Comparison of ENCODE assay signal across 12 mouse cellular contexts in genomic region chr17:34660259-34660820, GRCm38 (mm10). TPM values are rescaled to one million over a fixed set of nuclear protein-coding genes. Genes with fewer than 3 reads are reported as not detected.
DNase-seq lines count a peak whose midpoint lies in the region; ATAC-seq and TF ChIP-seq lines count a peak whose summit lies in the region.
"Had no signal": no experiment of that assay in that cellular context is flagged by ENCODE, and none has a peak within 500 bp of the region (broad histone marks: within the 10 kb centered on the region; RNA-seq: fewer than 3 reads in every experiment).

No protein-coding gene starts in this region.

- H3K36me3 ChIP-seq in embryonic facial prominence, embryonic 11.5 days (replicated peaks; ENCODE audit: control insufficient read depth, insufficient read depth, low read depth, low read length): no peaks in the 10 kb centered on the region
- H3K36me3 ChIP-seq in embryonic facial prominence, embryonic 10.5 days (replicated peaks): peaks cover 4% of the 10 kb centered on the region
- no peaks in the 10 kb centered on the region for H3K36me3 ChIP-seq in lung, embryonic 15.5 days
- H3K36me3 ChIP-seq in heart, embryonic 16.5 days (ENCODE audit: control insufficient read depth, insufficient read depth): no peaks in the 10 kb centered on the region
- H3K36me3 ChIP-seq in small intestine, adult 2 months (ENCODE audit: control insufficient read depth, insufficient read depth, low read length): no peaks in the 10 kb centered on the region

- DNase-seq in embryonic facial prominence, embryonic 11.5 days (ENCODE audit: low spot score): no peak
- no peak for DNase-seq in embryonic facial prominence, embryonic 10.5 days (ENCODE audit: low spot score)
- DNase-seq in lung, adult 18-20 months: no peak
- DNase-seq in spleen, adult 12 weeks (ENCODE audit: low spot score): no peak
- DNase-seq in frontal cortex, postnatal 36 days (ENCODE audit: low spot score in 2 of 2): no peak
- DNase-seq: thymus, adult 2 months had no signal

- ATAC-seq in embryonic facial prominence, embryonic 11.5 days (replicated peaks; ENCODE audit: insufficient number of reproducible peaks, low FRiP score, low TSS enrichment, low read depth): peak; percentile 37; the same call in 1 of the 2 replicates
- no peak for ATAC-seq in lung, embryonic 15.5 days (ENCODE audit: borderline replicate concordance, extremely low read depth, low FRiP score, low TSS enrichment)
- ATAC-seq in heart, embryonic 16.5 days (replicated peaks; ENCODE audit: extremely low read depth, insufficient read depth, low FRiP score): no peak

- TF ChIP-seq POLR2A in small intestine, adult 2 months (IDR thresholded peaks at IDR 0.05; ENCODE audit: low read depth, low read length): peak; percentile 26; the same call in 1 of the 2 replicates

- no peak overlapping the region for H3K9ac ChIP-seq in embryonic facial prominence, embryonic 11.5 days (replicated peaks; ENCODE audit: low read length)
- H3K9ac ChIP-seq in lung, embryonic 15.5 days: no peak overlapping the region
- H3K9ac ChIP-seq in heart, embryonic 16.5 days (ENCODE audit: low read length): no peak overlapping the region

- no peak overlapping the region for H3K4me2 ChIP-seq in embryonic facial prominence, embryonic 11.5 days (ENCODE audit: low read depth, low read length)
- peak overlapping the region; percentile 53; the same call in 1 of the 2 replicates for H3K4me2 ChIP-seq in lung, embryonic 15.5 days
- peak overlapping the region; percentile 7; the same call in 1 of the 2 replicates for H3K4me2 ChIP-seq in heart, embryonic 16.5 days (ENCODE audit: low read depth, low read length)

- H3K4me3 ChIP-seq in embryonic facial prominence, embryonic 11.5 days (ENCODE audit: low read depth, low read length): no peak overlapping the region
- no peak overlapping the region for H3K4me3 ChIP-seq in embryonic facial prominence, embryonic 10.5 days
- 0 out of 2 replicates have a peak overlapping the region, but pooled peaks have one; percentile 21 for H3K4me3 ChIP-seq in lung, embryonic 15.5 days
- H3K4me3 ChIP-seq in heart, embryonic 16.5 days (ENCODE audit: low read length): peak overlapping the region; percentile 31
- H3K4me3 ChIP-seq in small intestine, adult 2 months (ENCODE audit: low read depth, low read length): peak overlapping the region; percentile 57

- TF ChIP-seq CTCF in small intestine, adult 2 months (IDR thresholded peaks at IDR 0.05; ENCODE audit: extremely low read depth, insufficient read length, insufficient replicate concordance, low read depth, low read length): no peak

- no peaks in the 10 kb centered on the region; the same call in 1 of the 2 replicates for H3K4me1 ChIP-seq in embryonic facial prominence, embryonic 11.5 days (ENCODE audit: control insufficient read depth, insufficient read depth, low read length)
- peaks cover 39% of the 10 kb centered on the region for H3K4me1 ChIP-seq in embryonic facial prominence, embryonic 10.5 days
- H3K4me1 ChIP-seq in lung, embryonic 15.5 days: peaks cover 25% of the 10 kb centered on the region
- peaks cover 19% of the 10 kb centered on the region for H3K4me1 ChIP-seq in heart, embryonic 16.5 days (ENCODE audit: control insufficient read depth, insufficient read depth, low read length)
- peaks cover 14% of the 10 kb centered on the region for H3K4me1 ChIP-seq in small intestine, adult 2 months (ENCODE audit: control insufficient read depth, insufficient read depth, insufficient read length, low read length)

- no peaks in the 10 kb centered on the region for H3K9me3 ChIP-seq in embryonic facial prominence, embryonic 11.5 days (replicated peaks; ENCODE audit: control insufficient read depth, low read length)
- H3K9me3 ChIP-seq in embryonic facial prominence, embryonic 10.5 days: no peaks in the 10 kb centered on the region
- H3K9me3 ChIP-seq in lung, embryonic 15.5 days: no peaks in the 10 kb centered on the region
- no peaks in the 10 kb centered on the region for H3K9me3 ChIP-seq in heart, embryonic 16.5 days (replicated peaks; ENCODE audit: control insufficient read depth, low read length)
- H3K9me3 ChIP-seq: G1E; hindbrain, embryonic 10.5 days had no signal

- no peak overlapping the region for H3K27ac ChIP-seq in embryonic facial prominence, embryonic 11.5 days (replicated peaks; ENCODE audit: low read depth, low read length)
- H3K27ac ChIP-seq in embryonic facial prominence, embryonic 10.5 days (replicated peaks): no peak overlapping the region
- no peak overlapping the region for H3K27ac ChIP-seq in lung, embryonic 15.5 days
- H3K27ac ChIP-seq in heart, embryonic 16.5 days (ENCODE audit: low read length): no peak overlapping the region
- peak overlapping the region; percentile 66 for H3K27ac ChIP-seq in small intestine, adult 2 months (ENCODE audit: insufficient read depth, low read depth, low read length)
- H3K27ac ChIP-seq: hindbrain, embryonic 10.5 days; macrophage had no signal

- H3K27me3 ChIP-seq in embryonic facial prominence, embryonic 11.5 days (ENCODE audit: control insufficient read depth, insufficient read depth, low read length): peaks cover 14% of the 10 kb centered on the region
- H3K27me3 ChIP-seq in embryonic facial prominence, embryonic 10.5 days (replicated peaks; ENCODE audit: low read depth, poor library complexity, severe bottlenecking): peaks cover 51% of the 10 kb centered on the region
- H3K27me3 ChIP-seq in lung, embryonic 15.5 days: peaks cover 46% of the 10 kb centered on the region
- H3K27me3 ChIP-seq in heart, embryonic 16.5 days (ENCODE audit: control insufficient read depth, insufficient read depth, low read length): 0 out of 2 replicates have a peak, but pooled peaks cover 3% of the 10 kb centered on the region
- H3K27me3 ChIP-seq in small intestine, adult 2 months (ENCODE audit: control insufficient read depth, insufficient read depth, low read length): peaks cover 6% of the 10 kb centered on the region; the same call in 1 of the 2 replicates

- 35% methylated on average over 9 of the region's 11 CpGs for WGBS in embryonic facial prominence, embryonic 11.5 days
- 44% methylated on average over 11 of the region's 11 CpGs for WGBS in embryonic facial prominence, embryonic 10.5 days
- WGBS in lung, embryonic 15.5 days: 28% methylated on average over 11 of the region's 11 CpGs
- 31% methylated on average over 11 of the region's 11 CpGs for WGBS in heart, embryonic 16.5 days
- 21% methylated on average over 11 of the region's 11 CpGs for WGBS in small intestine, adult 2 months

RNA-seq across cellular contexts. Expression of gene Tnxb, which starts 10.0 kb away (rescaled TPM):
- polyA plus RNA-seq in embryonic facial prominence, embryonic 11.5 days (2014; fragmentation: Nextera tagmentation; extraction: Ambion mirVana): not detected in 2 replicates
- 0.03 TPM in 1 of 2 replicates, not detected in the other for polyA plus RNA-seq in embryonic facial prominence, embryonic 10.5 days (2016; fragmentation: Nextera tagmentation; extraction: Ambion mirVana)
- 0.59 and 0.77 TPM in 2 replicates for polyA plus RNA-seq in lung, embryonic 15.5 days (2015; fragmentation: Nextera tagmentation; extraction: Ambion mirVana)
- 2.5 and 2.8 TPM in 2 replicates for polyA plus RNA-seq in heart, embryonic 16.5 days (2015; fragmentation: Nextera tagmentation; extraction: Ambion mirVana)
- polyA plus RNA-seq in small intestine, adult 2 months (2012; rRNA removed): 12.1 and 12.5 TPM in 2 replicates
- polyA plus RNA-seq: G1E, macrophage had no signal

RNA-seq across cellular contexts. Expression of gene Atf6b, which starts 13.4 kb away (rescaled TPM):
- polyA plus RNA-seq in embryonic facial prominence, embryonic 11.5 days (2014; fragmentation: Nextera tagmentation; extraction: Ambion mirVana): 55.8 and 58.5 TPM in 2 replicates
- 103 and 104 TPM in 2 replicates for polyA plus RNA-seq in embryonic facial prominence, embryonic 10.5 days (2016; fragmentation: Nextera tagmentation; extraction: Ambion mirVana)
- polyA plus RNA-seq in lung, embryonic 15.5 days (2015; fragmentation: Nextera tagmentation; extraction: Ambion mirVana): 84.6 and 85.8 TPM in 2 replicates
- polyA plus RNA-seq in heart, embryonic 16.5 days (2015; fragmentation: Nextera tagmentation; extraction: Ambion mirVana): 45.7 and 46.7 TPM in 2 replicates
- 26.6 and 48.0 TPM in 2 replicates for polyA plus RNA-seq in small intestine, adult 2 months (2012; rRNA removed)

RNA-seq across cellular contexts. Expression of gene Fkbpl, which starts 15.8 kb away (rescaled TPM):
- polyA plus RNA-seq in embryonic facial prominence, embryonic 11.5 days (2014; fragmentation: Nextera tagmentation; extraction: Ambion mirVana): 16.2 and 16.6 TPM in 2 replicates
- 16.6 and 17.3 TPM in 2 replicates for polyA plus RNA-seq in embryonic facial prominence, embryonic 10.5 days (2016; fragmentation: Nextera tagmentation; extraction: Ambion mirVana)
- polyA plus RNA-seq in lung, embryonic 15.5 days (2015; fragmentation: Nextera tagmentation; extraction: Ambion mirVana): 12.9 and 14.0 TPM in 2 replicates
- polyA plus RNA-seq in heart, embryonic 16.5 days (2015; fragmentation: Nextera tagmentation; extraction: Ambion mirVana): 11.7 and 12.3 TPM in 2 replicates
- polyA plus RNA-seq in small intestine, adult 2 months (2012; rRNA removed): 2.5 and 9.3 TPM in 2 replicates

RNA-seq across cellular contexts. Expression of gene Prrt1, which starts 31.0 kb away (rescaled TPM):
- 0.10 and 0.11 TPM in 2 replicates for polyA plus RNA-seq in embryonic facial prominence, embryonic 11.5 days (2014; fragmentation: Nextera tagmentation; extraction: Ambion mirVana)
- 0.12 and 0.18 TPM in 2 replicates for polyA plus RNA-seq in embryonic facial prominence, embryonic 10.5 days (2016; fragmentation: Nextera tagmentation; extraction: Ambion mirVana)
- 0.16 and 0.46 TPM in 2 replicates for polyA plus RNA-seq in lung, embryonic 15.5 days (2015; fragmentation: Nextera tagmentation; extraction: Ambion mirVana)
- 0.64 and 2.1 TPM in 2 replicates for polyA plus RNA-seq in heart, embryonic 16.5 days (2015; fragmentation: Nextera tagmentation; extraction: Ambion mirVana)
- polyA plus RNA-seq in small intestine, adult 2 months (2012; rRNA removed): 5.5 and 8.0 TPM in 2 replicates
- polyA plus RNA-seq: G1E had no signal

RNA-seq across cellular contexts. Expression of gene Ppt2, which starts 32.0 kb away (rescaled TPM):
- polyA plus RNA-seq in embryonic facial prominence, embryonic 11.5 days (2014; fragmentation: Nextera tagmentation; extraction: Ambion mirVana): 19.4 and 20.0 TPM in 2 replicates
- 18.6 and 19.5 TPM in 2 replicates for polyA plus RNA-seq in embryonic facial prominence, embryonic 10.5 days (2016; fragmentation: Nextera tagmentation; extraction: Ambion mirVana)
- polyA plus RNA-seq in lung, embryonic 15.5 days (2015; fragmentation: Nextera tagmentation; extraction: Ambion mirVana): 21.0 and 22.4 TPM in 2 replicates
- polyA plus RNA-seq in heart, embryonic 16.5 days (2015; fragmentation: Nextera tagmentation; extraction: Ambion mirVana): 26.7 and 27.3 TPM in 2 replicates
- 17.3 and 22.0 TPM in 2 replicates for polyA plus RNA-seq in small intestine, adult 2 months (2012; rRNA removed)

Comparison
In these comparisons a context has a peak if more than half of its experiments do, and no peak if none do; other contexts are left out.
1. H3K4me3 ChIP-seq: peak in lung, embryonic 15.5 days (single experiment), heart, embryonic 16.5 days (single experiment) and small intestine, adult 2 months (single experiment); none in embryonic facial prominence, embryonic 11.5 days (single experiment) and embryonic facial prominence, embryonic 10.5 days (single experiment).